Mouse (Mus musculus) midbrain, embryonic 10.5 days (tissue): Measurements from ENCODE around the gene Mfsd4a. TPM values are rescaled to one million over a fixed set of nuclear protein-coding genes. Genes with fewer than 3 reads are reported as not detected.
A peak's percentile ranks its signal among the peaks of the same experiment; 100 is the strongest.

ENCODE experiments used
- DNase-seq: peaks from one replicate; pipeline ENCODE4 v3.0.0-alpha.2; 2017; ENCODE audit warnings: low spot score
- H3K27ac ChIP-seq: fragments of 300-500 bp; sonication (generic); replicated peaks from 2 replicates; pipeline ENCODE4 v1.5.1; 2016; ENCODE audit warnings: mild to moderate bottlenecking
- H3K27me3 ChIP-seq: fragments of 300-500 bp; sonication (generic); 2 replicates; pipeline ENCODE4 v1.6.1; 2016; ENCODE audit warnings: low read depth, mild to moderate bottlenecking; ENCODE audit not compliant: poor library complexity, severe bottlenecking
- H3K36me3 ChIP-seq: fragments of 300-500 bp; sonication (generic); 2 replicates; pipeline ENCODE4 v1.6.1; 2016; ENCODE audit warnings: mild to moderate bottlenecking, moderate library complexity
- H3K4me1 ChIP-seq: fragments of 300-500 bp; sonication (generic); 2 replicates; pipeline ENCODE4 v1.6.1; 2016
- H3K4me3 ChIP-seq: fragments of 300-500 bp; sonication (generic); 2 replicates; pipeline ENCODE4 v1.5.1; 2016; ENCODE audit warnings: mild to moderate bottlenecking, moderate library complexity
- H3K9me3 ChIP-seq: fragments of 300-500 bp; sonication (generic); replicated peaks from 2 replicates; pipeline ENCODE4 v1.6.1; 2016; ENCODE audit warnings: mild to moderate bottlenecking
- WGBS: fragments of 180-500 bp; shearing (Covaris S2); methylation state at CpG from one replicate; pipeline ENCODE4 v1.1.7; 2016; 5-methylcytosine and 5-hydroxymethylcytosine counted together
- polyA plus RNA-seq: library from polyadenylated mRNA; unstranded; fragments of >200 nt; fragmentation: Nextera tagmentation; extraction: Ambion mirVana; gene quantifications from 2 replicates; pipeline ENCODE4 v1.2.1, GENCODE M21; 2016

Gene Mfsd4a
- polyA plus RNA-seq, 1 experiment from 2014 or later, result 8.1 TPM

DNA sequence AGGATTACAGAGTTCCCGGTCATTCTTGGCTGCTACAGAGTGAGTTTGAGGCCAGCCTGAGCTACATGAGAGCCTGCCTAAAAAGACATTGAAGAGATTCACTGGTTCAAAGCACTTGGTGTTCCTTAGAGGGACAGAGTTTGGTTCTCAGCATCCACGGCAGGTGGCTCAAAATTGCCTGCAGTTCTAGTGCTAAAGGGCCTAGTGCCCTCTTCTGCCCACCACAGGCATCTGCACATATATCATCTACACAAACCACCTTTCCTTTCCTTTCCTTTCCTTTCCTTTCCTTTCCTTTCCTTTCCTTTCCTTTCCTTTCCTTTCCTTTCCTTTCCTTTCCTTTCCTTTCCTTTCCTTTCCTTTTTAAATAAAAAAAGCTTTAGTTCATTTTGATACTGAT lies 37.3 kb downstream of the Mfsd4a start:
- no peaks in the 10 kb centered on the region for H3K9me3 ChIP-seq
- 67% methylated on average over 2 of the region's 2 CpGs for WGBS
- peaks cover 91% of the 10 kb centered on the region for H3K36me3 ChIP-seq
- no peaks in the 10 kb centered on the region for H3K4me1 ChIP-seq
- H3K27me3 ChIP-seq, result no peaks in the 10 kb centered on the region
- H3K4me3 ChIP-seq, result no peak overlapping the region
- DNase-seq, result no peak
- no peak overlapping the region for H3K27ac ChIP-seq

DNA sequence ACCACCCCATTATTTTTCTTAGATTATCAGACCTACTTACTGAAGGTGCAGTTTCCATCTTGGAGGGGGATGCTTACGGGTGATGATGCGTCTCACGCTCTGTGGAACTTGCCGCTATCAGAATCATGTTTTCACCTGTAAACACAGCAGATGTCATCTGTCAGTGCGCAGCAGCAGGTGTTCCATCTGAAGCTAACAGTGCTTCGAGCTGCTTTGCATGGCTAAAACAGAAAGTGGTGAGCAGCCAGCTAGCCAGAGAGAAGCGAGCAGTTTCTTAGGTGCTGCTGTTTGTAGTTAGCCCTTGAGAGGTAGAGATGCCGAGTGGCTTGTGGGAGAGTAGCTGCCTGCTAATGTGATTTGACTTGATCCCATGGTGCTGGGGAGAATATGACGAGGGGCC lies 39.4 kb downstream of the Mfsd4a start:
- no peaks in the 10 kb centered on the region for H3K4me1 ChIP-seq
- H3K27ac ChIP-seq, result no peak overlapping the region
- H3K27me3 ChIP-seq, result no peaks in the 10 kb centered on the region
- no peak for DNase-seq
- H3K36me3 ChIP-seq, result peaks cover 90% of the 10 kb centered on the region
- WGBS, result 95% methylated on average over 9 of the region's 9 CpGs
- no peak overlapping the region for H3K4me3 ChIP-seq
- no peaks in the 10 kb centered on the region for H3K9me3 ChIP-seq

DNA sequence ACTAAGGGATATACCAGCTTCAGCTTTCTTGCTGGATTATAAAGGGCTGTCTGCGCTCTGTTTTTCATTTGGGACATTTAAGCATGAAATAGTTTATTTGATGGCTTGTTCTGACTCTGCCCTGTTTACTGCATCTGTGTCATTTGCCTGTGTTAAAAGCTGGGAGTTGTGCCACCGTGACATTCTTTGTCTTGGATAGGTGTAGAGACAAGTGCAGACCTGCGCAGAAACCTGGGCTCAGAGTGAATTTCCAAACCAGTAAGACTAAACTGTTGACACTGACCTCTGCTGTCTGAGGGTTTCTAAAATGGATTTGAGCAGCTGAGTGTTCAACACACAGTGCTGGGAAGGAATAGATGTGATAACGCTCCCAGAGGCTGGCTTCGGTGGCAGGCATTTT lies 39.9 kb downstream of the Mfsd4a start:
- Histone ChIP-seq H3K36me3 (peaks cover 90% of the 10 kb centered on the region), H3K27ac (no peak overlapping the region), H3K4me3 (no peak overlapping the region), H3K27me3 (no peaks in the 10 kb centered on the region), H3K9me3 (no peaks in the 10 kb centered on the region), H3K4me1 (no peaks in the 10 kb centered on the region)
- WGBS, result 93% methylated on average over 5 of the region's 5 CpGs
- no peak for DNase-seq

- H3K36me3 ChIP-seq, result peaks cover 90% of the 10 kb centered on the region
- no peaks in the 10 kb centered on the region for H3K9me3 ChIP-seq
- DNase-seq, result no peak
- H3K4me1 ChIP-seq, result no peaks in the 10 kb centered on the region
- 91% methylated on average over 11 of the region's 11 CpGs for WGBS
- H3K4me3 ChIP-seq, result no peak overlapping the region
- H3K27ac ChIP-seq, result no peak overlapping the region
- no peaks in the 10 kb centered on the region for H3K27me3 ChIP-seq
These were observed 40.8 kb downstream of the Mfsd4a start for GRCm38 (mm10) chr1:132026925-132027646.

- Histone ChIP-seq H3K36me3 (peaks cover 93% of the 10 kb centered on the region), H3K27ac (no peak overlapping the region), H3K9me3 (no peaks in the 10 kb centered on the region), H3K27me3 (no peaks in the 10 kb centered on the region), H3K4me3 (no peak overlapping the region), H3K4me1 (no peaks in the 10 kb centered on the region)
- no peak for DNase-seq
- 90% methylated on average over 3 of the region's 3 CpGs for WGBS
These were observed 45.8 kb downstream of the Mfsd4a start for GRCm38 (mm10) chr1:132022107-132022506.

DNA sequence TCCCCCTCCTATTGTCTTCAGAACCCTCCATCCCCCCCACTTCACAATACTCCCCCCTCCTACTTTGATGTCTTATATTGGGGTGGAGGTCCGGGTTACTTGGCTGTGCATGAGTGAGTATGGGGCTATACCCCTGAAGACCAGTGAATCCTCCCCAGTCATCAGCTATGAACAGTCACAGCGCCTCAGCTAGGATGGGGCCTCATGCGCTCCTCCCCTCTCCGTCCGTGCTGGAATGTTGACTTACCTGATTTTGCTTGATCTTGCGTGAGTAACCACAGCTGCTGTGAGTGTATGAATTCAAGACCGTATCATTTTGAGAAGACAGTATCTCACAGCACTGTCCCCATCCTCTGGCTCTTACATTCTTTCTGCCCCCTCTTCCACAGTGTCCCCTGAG lies 48.0 kb downstream of the Mfsd4a start:
- Histone ChIP-seq H3K4me1 (no peaks in the 10 kb centered on the region), H3K36me3 (peaks cover 95% of the 10 kb centered on the region), H3K27me3 (no peaks in the 10 kb centered on the region), H3K27ac (no peak overlapping the region), H3K4me3 (no peak overlapping the region), H3K9me3 (no peaks in the 10 kb centered on the region)
- WGBS, result 93% methylated on average over 7 of the region's 7 CpGs
- DNase-seq, result no peak

- Histone ChIP-seq H3K4me1 (no peaks in the 10 kb centered on the region), H3K9me3 (no peaks in the 10 kb centered on the region), H3K36me3 (peaks cover 78% of the 10 kb centered on the region), H3K27me3 (no peaks in the 10 kb centered on the region), H3K4me3 (no peak overlapping the region), H3K27ac (no peak overlapping the region)
- DNase-seq, result no peak
- 95% methylated on average over 1 of the region's 1 CpGs for WGBS
These were observed 51.2 kb downstream of the Mfsd4a start for GRCm38 (mm10) chr1:132016691-132017090.

- H3K9me3 ChIP-seq, result no peaks in the 10 kb centered on the region
- peaks cover 3% of the 10 kb centered on the region for H3K4me1 ChIP-seq
- WGBS, result 83% methylated on average over 1 of the region's 1 CpGs
- DNase-seq, result no peak
- H3K36me3 ChIP-seq, result peaks cover 61% of the 10 kb centered on the region
- no peak overlapping the region for H3K4me3 ChIP-seq
- no peak overlapping the region for H3K27ac ChIP-seq
- H3K27me3 ChIP-seq, result no peaks in the 10 kb centered on the region
These were observed 53.1 kb downstream of the Mfsd4a start for GRCm38 (mm10) chr1:132014800-132015199.

- WGBS, result 90% methylated on average over 8 of the region's 8 CpGs
- Histone ChIP-seq H3K27ac (no peak overlapping the region), H3K27me3 (no peaks in the 10 kb centered on the region), H3K36me3 (peaks cover 42% of the 10 kb centered on the region), H3K4me1 (peaks cover 22% of the 10 kb centered on the region), H3K9me3 (no peaks in the 10 kb centered on the region), H3K4me3 (no peak overlapping the region)
- no peak for DNase-seq
These were observed 55.0 kb downstream of the Mfsd4a start for GRCm38 (mm10) chr1:132012861-132013260.

DNA sequence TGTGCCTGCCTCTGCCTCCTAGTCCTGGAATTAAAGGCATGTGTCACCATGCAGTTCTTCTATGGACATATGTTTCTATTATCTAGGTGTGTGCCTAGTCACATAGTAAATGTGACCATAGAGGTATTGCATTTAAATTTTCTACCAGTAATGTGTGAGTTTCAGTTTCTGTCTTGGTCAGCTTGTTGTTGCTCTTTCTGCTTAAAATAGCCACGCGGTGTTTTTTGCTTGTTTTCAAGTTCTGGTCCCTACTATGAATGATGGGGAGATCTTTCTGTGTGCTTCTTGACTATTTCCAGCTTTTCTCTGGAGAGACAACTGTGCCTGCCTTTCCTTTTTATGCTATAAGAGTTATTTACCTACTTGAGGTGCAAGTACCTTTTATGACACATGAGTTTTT lies 56.1 kb downstream of the Mfsd4a start:
- 80% methylated on average over 2 of the region's 2 CpGs for WGBS
- H3K36me3 ChIP-seq, result peaks cover 31% of the 10 kb centered on the region
- no peak overlapping the region for H3K27ac ChIP-seq
- peaks cover 23% of the 10 kb centered on the region for H3K4me1 ChIP-seq
- no peaks in the 10 kb centered on the region for H3K27me3 ChIP-seq
- H3K9me3 ChIP-seq, result no peaks in the 10 kb centered on the region
- DNase-seq, result no peak
- no peak overlapping the region for H3K4me3 ChIP-seq

DNA sequence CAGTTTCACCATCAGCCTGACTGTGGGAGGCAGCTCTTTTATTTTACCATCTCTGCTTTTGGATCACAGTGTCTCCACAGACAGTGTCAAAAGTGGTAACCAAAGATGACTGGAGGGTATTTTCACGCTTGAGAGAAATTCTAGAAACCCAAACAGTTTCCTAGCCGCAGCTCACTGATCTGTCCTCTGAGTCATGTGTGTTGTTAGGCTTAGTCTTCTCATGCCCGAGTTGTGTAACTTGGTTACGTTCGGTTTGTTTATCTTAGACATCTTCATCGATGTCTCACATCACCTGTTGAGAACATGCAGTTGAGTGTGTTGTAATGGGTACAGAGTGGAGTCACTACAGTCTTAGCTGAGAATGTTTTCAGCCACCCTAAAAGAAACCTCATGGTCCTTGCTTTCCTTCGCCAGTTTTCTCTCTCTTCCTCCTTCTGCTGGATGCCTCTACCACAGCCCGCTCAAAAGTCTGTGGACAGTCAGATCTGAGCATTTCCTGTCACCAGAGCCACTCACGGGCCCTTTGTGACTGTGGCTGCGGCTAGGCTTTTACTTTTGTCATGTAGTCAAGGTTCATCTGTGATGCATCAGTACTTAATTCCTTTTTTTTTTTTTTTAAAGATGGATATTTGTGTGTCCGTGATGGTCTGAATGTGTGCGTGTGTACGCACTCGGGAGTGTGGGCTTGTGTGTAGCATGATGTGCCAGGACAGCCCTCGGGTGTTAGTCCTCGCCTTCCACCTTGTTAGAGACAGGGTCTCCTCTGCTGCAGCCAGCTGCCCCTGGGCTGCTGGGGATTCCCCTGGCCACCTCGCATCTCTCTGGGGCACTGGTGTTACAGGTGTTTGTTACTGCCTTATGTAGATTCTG lies 57.0 kb downstream of the Mfsd4a start:
- DNase-seq, result no peak
- 90% methylated on average over 17 of the region's 17 CpGs for WGBS
- Histone ChIP-seq H3K27me3 (no peaks in the 10 kb centered on the region), H3K4me3 (no peak overlapping the region), H3K27ac (no peak overlapping the region), H3K4me1 (peaks cover 27% of the 10 kb centered on the region), H3K36me3 (peaks cover 23% of the 10 kb centered on the region), H3K9me3 (no peaks in the 10 kb centered on the region)

DNA sequence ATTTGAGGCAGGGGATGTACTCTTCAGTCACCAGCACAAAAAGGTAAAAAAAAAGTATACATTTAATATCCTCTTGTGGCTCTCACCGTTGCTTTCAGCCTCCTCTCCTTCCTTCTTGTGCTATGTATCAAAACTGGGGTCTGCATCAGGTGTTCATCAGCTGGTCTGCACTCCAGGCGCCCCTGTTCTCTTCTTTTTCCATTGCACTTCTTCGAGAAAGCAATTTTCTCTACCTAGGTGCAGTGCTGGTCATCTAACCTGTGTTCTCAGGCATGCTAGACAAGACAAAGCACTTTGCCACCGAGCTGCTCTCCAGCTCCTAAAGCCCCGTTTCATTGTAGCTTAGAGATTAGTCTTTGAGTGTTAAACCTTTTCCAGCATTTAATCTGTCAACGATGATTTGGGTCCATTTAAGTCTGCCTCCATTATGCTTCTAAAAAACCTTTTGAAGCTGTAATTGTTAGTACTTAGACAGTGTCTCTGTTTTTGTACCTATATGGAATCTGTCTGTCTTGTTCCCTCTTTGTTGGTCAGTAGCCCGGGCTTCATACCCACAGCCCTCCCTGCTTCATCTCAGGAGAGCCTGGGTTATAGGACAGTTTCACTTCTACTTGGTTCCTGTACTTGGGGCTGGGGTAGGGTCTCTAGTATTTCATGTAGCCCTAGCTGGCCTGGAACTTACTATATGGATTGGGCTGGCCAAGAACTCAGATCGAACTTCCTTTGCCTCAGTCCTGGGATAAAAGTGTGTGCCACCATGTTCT lies 58.8 kb downstream of the Mfsd4a start:
- Histone ChIP-seq H3K27ac (0 out of 2 replicates have a peak overlapping the region, but pooled peaks have one; percentile 99), H3K9me3 (no peaks in the 10 kb centered on the region), H3K4me1 (peaks cover 27% of the 10 kb centered on the region), H3K27me3 (no peaks in the 10 kb centered on the region), H3K36me3 (peaks cover 5% of the 10 kb centered on the region), H3K4me3 (peak overlapping the region; percentile 92)
- WGBS, result 50% methylated on average over 8 of the region's 8 CpGs
- DNase-seq, result no peak
